Mouse (Mus musculus) mammary gland, adult 2 months (tissue): ENCODE data around the gene F11r. TPM values are rescaled to one million over a fixed set of nuclear protein-coding genes. Genes with fewer than 3 reads are reported as not detected.

Source experiments
- polyA plus RNA-seq: library from polyadenylated mRNA; depleted of rRNA; stranded (reverse); fragments of >200 nt; gene quantifications from 2 replicates; pipeline ENCODE4 v1.2.3, GENCODE M21; 2012; ENCODE audit warnings: low replicate concordance; rRNA removed

The F11r gene
- polyA plus RNA-seq = 34.4 and 58.0 TPM in 2 replicates

DNA sequence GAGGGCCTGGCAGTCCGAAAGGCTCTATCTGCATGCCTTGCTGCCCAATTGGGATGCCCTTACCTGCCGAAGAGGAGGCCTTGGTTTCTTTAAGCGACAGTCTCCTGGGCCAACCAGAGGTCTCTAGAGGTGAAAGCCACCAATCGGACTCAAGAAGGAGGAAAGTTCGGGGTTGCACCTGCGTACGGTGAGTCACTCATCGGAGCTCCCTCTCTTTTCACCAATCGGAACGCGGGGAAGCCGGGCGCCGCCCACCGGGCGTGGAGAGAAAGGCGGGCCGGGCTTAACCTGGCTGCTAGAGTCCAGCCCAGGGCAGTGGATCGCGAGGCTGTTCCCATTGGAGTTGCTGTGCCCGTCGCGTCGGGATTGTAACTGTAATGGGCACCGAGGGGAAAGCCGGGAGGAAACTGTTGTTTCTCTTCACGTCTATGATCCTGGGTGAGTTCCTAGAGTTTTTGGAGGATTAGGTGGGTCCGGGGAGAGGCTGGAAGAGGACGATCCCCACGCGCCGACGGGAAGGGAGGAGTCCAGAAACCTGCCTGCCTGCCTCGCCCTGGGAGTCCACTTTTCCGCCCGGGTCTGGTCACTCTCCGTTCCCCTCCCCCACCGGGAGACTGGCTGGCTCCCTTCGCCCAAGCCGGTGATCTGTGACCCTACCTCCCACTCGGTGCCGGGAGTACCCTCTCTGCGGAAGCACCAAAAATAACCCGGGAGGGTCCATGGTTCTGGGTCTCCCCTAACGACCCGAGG is at the start of gene F11r:
Gene F11r, plus strand, starts transcription at position 272 of the 750 bp plus-strand sequence.

DNA sequence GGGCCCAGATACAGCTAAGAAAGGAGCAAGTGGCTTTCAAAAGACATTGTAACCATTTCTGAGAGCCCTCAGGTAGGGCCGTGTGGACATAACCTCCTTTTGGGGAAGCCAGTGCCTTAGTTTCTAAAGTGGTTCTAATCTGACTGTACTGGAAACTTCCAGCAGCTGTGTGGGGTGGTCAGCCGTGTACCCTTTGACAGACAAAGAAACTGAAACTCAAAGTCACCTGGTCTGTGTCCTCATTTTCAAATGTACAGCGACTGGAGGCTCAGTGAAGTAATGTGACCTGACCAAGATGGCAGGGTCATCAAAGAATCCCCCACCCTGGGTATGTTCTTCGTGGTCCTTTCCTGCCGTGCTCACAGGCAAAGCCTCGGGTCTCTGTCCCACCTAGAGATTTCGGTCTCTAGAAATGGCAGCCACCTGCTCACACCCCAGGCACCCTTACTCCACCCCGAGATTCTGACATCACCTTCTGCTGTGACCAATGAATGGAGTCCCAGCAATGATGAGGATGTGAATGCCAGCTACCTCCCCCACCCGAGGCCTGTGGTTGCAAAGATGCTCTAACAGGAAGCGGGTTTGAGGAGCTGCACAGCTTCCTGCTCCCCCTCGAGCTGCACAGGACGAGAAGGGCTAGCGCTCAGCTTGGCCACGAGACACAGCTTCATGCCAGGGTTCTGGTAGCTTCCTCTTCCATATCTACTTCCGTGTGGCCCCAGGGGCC is 48.8 kb upstream of the F11r start, which contains the start of gene Arhgap30:
Gene Arhgap30, plus strand, starts transcription at position 579 of the 727 bp plus-strand sequence.

DNA sequence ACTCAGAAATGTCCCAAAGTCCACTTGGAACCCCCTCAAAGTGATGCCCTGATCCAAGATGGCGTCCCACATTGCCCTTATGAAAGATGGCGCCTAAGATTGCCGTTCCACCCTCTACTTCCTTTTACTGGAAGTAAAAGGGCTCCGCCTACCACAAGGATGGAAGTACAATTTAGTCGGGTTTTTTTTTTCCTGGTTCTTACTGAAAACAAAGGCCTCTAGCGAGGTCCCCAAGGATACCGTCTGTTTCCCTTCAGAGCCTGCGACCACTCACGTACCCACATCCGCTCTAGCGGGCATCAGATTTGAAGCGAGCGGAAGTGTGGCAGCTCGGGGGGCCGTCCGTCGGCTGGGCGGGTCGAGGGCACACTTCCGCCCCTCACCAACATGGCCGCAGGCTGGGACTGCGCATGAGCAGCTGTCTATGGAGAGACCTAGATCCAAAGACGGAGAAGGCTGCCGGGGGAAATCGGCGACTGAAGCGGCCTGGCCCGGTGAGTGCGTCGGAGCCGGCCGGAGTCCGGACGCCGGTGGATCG is 26.3 kb upstream of the F11r start, which contains the start of gene Usf1:
Gene Usf1, plus strand, starts transcription at position 367 of the 538 bp plus-strand sequence.

DNA sequence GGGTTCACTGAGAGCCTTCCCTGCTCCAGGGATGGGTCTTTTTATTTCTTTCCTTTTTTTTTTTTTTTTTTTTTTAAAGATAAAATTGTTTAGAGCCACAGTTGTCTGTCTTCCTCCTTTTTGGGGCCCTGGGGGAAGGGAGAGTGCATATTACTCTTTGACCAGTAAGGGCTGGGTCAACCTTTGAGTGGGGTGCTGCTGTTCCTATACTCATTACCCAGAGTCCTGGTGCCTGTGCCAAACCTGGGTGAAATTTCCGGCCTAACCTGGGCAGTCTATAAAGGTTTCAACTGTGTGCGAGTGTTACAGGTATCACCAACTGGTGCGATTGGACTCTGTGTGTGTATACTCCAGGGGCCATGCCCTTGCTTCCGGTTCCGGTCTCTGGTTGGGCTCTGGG is 18.7 kb upstream of the F11r start, which contains the start of gene Tstd1:
Gene Tstd1, plus strand, starts transcription at position 213 of the 400 bp plus-strand sequence.

DNA sequence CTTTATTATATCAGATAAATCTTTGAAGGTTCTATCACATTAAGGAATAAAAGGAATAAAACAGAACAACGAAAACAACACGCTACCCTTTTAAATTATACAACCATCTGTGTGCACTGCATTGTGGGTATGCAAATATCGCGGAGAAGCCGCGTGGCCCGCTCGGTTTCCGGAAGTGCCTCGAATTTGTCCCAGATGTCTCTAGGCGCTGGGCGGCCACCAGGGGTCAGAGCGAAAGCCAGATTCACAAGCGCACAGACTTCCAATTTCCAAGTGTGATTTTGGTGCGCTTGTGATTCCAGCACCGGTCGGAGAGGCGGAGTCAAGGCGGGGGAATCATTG is 65.9 kb downstream of the F11r start, which contains the start of gene Alyref2:
Gene Alyref2, plus strand, starts transcription at position 229 of the 342 bp plus-strand sequence.

Other genes with a start within 250 kb of the F11r start
- gene Pcp4l1, start 241.3 kb upstream of the F11r start, polyA plus RNA-seq = 5.2 and 13.0 TPM in 2 replicates
- 0.30 TPM in 1 of 2 replicates, not detected in the other for gene Nr1i3, start 223.6 kb upstream of the F11r start, polyA plus RNA-seq
- 37.7 and 47.3 TPM in 2 replicates for gene Tomm40l, start 215.0 kb upstream of the F11r start, polyA plus RNA-seq
- 1.3 and 87.4 TPM in 2 replicates for gene Apoa2, start 212.5 kb upstream of the F11r start, polyA plus RNA-seq
- gene Fcer1g, start 203.2 kb upstream of the F11r start, polyA plus RNA-seq = 178 and 219 TPM in 2 replicates
- 4.9 and 7.1 TPM in 2 replicates for gene Adamts4, start 187.1 kb upstream of the F11r start, polyA plus RNA-seq
- gene Ndufs2, start 186.1 kb upstream of the F11r start, polyA plus RNA-seq = 124 and 262 TPM in 2 replicates
- gene B4galt3, start 167.2 kb upstream of the F11r start, polyA plus RNA-seq = 67.0 and 79.3 TPM in 2 replicates
- 51.7 and 64.2 TPM in 2 replicates for gene Ppox, start 156.3 kb upstream of the F11r start, polyA plus RNA-seq
- gene Usp21, start 149.5 kb upstream of the F11r start, polyA plus RNA-seq = 53.9 and 55.7 TPM in 2 replicates
- 15.9 and 23.3 TPM in 2 replicates for gene Ufc1, start 142.5 kb upstream of the F11r start, polyA plus RNA-seq
- 33.8 and 37.4 TPM in 2 replicates for gene Dedd, start 108.4 kb upstream of the F11r start, polyA plus RNA-seq
- 55.1 and 59.6 TPM in 2 replicates for gene Nit1, start 91.9 kb upstream of the F11r start, polyA plus RNA-seq
- 4.9 and 12.0 TPM in 2 replicates for gene Pfdn2, start 91.9 kb upstream of the F11r start, polyA plus RNA-seq
- gene Klhdc9, start 76.7 kb upstream of the F11r start, polyA plus RNA-seq = 0.57 and 0.85 TPM in 2 replicates
- gene Nectin4, start 67.4 kb upstream of the F11r start, polyA plus RNA-seq = 11.0 and 17.5 TPM in 2 replicates
- 25.7 and 38.8 TPM in 2 replicates for gene Arhgap30, start 48.6 kb upstream of the F11r start, polyA plus RNA-seq
- 90.8 and 91.2 TPM in 2 replicates for gene Usf1, start 26.2 kb upstream of the F11r start, polyA plus RNA-seq
- 1.5 and 3.1 TPM in 2 replicates for gene Tstd1, start 18.7 kb upstream of the F11r start, polyA plus RNA-seq
- gene Alyref2, start 65.9 kb downstream of the F11r start, polyA plus RNA-seq = 1.8 and 4.2 TPM in 2 replicates
- gene Itln1, start 97.8 kb downstream of the F11r start, polyA plus RNA-seq = 0.27 TPM in 1 of 2 replicates, not detected in the other
- gene Cd244a, start 121.7 kb downstream of the F11r start, polyA plus RNA-seq = 1.1 and 2.3 TPM in 2 replicates
- gene Ly9, start 169.9 kb downstream of the F11r start, polyA plus RNA-seq = 11.6 and 13.6 TPM in 2 replicates
- gene Slamf7, start 215.5 kb downstream of the F11r start, polyA plus RNA-seq = 3.8 and 6.4 TPM in 2 replicates
- 22.8 and 52.4 TPM in 2 replicates for gene Cd48, start 244.5 kb downstream of the F11r start, polyA plus RNA-seq